Mouse (Mus musculus): ENCODE measurements around the gene Moxd1.
"Not testable (repeated sequence)": the region's sequence is repeated elsewhere in the genome, so short reads cannot be mapped to it uniquely, and the experiment has no call there.

Moxd1 gene

DNA sequence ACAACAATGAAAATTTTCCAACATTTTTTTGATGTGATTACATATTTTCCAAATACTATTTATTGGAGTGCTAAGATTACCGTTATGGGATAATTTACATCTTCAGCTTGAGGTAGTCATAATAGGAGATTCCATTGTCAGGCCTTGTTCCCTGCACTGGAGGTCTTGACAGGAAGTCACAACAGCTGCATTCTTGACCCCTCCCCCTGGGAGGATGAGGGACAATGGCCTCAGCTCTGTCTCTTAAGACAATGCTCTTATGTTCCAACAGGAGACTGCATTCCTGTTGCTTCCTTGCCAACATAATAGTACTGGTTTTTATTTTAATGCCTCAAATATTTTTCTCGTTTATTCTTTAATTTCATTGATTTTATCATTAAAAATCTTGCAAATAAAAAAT is 44.2 kb downstream of the Moxd1 start:
- no peak for DNase-seq (ENCODE audit: inconsistent ontology term)

GRCm38 (mm10) chr10:24271077-24271637 is 47.8 kb downstream of the Moxd1 start:
- DNase-seq (ENCODE audit: inconsistent ontology term), result no peak

DNA sequence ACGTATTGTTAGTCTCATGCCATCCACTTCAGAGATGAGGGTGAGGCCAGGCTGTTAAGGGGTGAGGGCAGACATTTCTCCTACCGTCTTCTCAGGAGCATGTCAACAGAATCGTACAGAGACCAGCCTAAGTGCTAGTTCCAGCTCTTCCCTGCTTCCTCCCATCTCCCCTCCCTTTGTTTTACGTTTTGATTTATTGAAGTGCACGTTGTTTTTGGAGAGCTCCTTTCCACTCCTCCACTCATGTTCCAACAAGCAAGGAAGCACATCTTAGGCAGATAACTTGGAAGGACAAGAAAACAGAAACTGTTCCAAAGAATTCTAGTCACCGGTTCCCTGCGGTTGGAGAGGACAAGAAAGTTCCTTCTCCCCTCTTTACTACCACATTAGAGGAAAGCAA is 52.9 kb downstream of the Moxd1 start:
- no peak for DNase-seq (ENCODE audit: inconsistent ontology term)

GRCm38 (mm10) chr10:24282650-24283049 is 59.3 kb downstream of the Moxd1 start:
- no peak for DNase-seq (ENCODE audit: inconsistent ontology term)

GRCm38 (mm10) chr10:24291611-24292010 is 68.3 kb downstream of the Moxd1 start:
- no peak for DNase-seq (ENCODE audit: inconsistent ontology term)

GRCm38 (mm10) chr10:24292671-24293070 is 69.4 kb downstream of the Moxd1 start:
- no peak for DNase-seq (ENCODE audit: inconsistent ontology term)

GRCm38 (mm10) chr10:24296608-24297007 is 73.3 kb downstream of the Moxd1 start:
- no peak for DNase-seq (ENCODE audit: inconsistent ontology term)

GRCm38 (mm10) chr10:24297792-24298191 is 74.5 kb downstream of the Moxd1 start:
- DNase-seq (ENCODE audit: inconsistent ontology term), result no peak

DNA sequence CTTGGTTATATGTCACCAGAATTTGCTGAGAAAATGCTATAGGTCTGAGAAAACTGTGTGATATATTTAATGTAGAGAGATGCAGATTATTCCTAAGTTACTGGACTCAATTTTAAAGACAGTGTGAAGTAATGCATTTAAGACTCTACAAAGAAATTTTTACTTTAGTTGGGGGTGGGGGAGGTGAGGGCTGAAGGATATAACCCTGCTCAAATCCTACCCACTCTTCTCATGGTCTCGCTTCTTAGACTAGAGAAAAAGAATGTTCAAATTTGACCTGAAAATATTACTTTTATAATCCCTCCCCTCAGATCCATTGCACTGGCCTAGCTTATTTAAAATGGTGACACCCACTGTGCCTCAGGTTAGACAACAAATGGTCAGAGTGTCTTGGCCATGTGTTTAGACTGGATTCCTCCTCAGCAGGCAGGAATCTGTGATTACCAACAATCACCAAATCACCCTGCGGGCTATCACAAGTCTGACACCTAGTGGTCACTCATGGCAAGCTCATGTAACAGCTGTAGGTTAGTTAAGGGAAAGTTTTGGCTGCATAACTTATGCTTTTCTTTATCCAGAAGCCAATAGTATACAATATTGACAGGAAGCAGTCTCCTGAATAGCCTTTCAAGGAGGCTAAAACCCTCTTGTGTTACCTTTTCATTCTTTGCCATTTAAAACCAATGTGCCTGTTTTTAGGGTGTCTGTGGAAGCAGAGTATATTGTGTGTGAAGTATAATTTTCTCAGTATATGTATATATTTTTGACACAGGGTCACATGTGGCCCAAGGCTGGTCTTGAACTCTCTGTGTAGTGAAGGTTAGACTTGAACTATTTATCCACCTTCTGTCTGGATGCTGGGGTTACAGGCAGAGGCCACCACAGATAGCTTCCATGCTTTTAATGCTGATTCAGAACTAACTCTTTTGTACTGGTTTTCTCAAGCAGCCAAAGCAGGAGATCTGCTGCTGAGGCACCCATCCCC is 75.2 kb downstream of the Moxd1 start:
- DNase-seq (ENCODE audit: inconsistent ontology term), result peak; percentile 52

DNA sequence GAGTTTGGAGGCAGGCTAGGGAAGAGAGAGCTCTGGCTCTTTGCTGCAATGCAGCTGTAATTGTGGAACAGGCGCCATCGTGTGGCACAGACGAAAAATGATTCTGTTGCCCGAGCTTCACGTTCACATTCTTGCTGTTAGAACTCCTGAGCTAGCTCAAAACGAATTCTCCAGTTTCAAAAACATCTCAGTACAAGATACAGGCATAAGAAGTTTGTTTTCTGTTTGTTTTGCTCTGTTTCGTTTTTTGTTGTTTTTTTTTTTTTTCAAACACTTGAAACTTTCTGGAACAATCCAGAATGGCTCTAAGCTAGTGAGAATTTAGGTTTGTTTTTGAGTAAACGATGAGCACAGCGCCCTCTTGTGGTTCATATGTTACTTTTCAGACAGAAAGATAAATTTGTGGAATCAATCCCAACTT is 88.9 kb downstream of the Moxd1 start:
- peak; percentile 83 for DNase-seq (ENCODE audit: inconsistent ontology term)

DNA sequence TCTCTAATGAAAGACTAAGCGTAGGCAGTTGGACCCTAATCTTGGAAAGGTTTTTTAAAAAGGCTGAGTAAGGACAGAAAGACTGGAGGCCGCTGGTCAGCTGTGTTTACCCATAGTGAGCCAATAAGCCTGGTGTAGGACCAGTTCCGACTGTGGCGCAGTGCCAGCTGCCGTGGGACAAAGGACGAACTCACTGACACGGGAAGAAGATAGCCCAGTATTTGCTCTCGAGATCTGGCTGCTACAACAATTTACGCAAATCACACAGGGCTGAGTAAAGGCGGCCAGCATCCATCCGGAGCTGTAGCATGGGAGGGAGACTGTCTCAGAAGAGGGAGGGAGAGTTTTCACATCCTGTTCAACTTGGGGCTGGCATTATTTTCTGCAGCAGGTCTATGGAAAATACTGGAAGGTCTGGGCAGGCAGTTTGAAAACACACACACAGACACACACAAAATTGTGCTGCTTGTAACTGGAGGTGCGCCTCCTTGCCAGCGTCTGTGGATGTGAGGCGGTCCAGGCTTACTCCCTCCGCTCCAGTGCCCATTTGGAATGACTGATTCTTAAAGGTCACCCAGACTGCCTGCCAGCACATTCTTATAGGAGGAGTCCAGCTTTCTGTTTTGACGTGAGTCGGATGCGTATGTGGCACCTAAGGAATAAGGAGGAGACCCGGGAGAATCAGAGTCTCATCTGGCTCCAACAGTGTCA is 94.0 kb downstream of the Moxd1 start:
- DNase-seq (ENCODE audit: inconsistent ontology term), result peak; percentile 85

GRCm38 (mm10) chr10:24320326-24320725 is 97.0 kb downstream of the Moxd1 start:
- peak; percentile 56 for DNase-seq (ENCODE audit: inconsistent ontology term)

DNA sequence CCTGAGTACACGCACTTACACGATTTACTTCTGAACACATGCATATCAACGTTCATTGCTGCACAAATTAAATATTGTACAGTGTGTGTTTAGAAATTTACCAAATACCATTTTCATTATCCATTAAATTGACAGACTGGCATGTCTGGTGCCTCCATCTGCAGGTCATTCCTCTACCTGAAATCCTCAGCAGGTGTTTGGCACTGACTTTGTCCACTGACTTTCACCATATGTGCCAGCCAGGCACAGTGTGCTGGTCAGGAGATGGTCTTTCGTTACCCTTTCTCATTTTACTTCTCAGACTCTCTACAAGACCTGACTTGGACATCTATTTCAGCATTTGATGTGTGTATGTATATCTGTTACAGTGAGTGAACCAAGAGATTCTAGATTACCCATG is 99.7 kb downstream of the Moxd1 start:
- no peak for DNase-seq (ENCODE audit: inconsistent ontology term)

GRCm38 (mm10) chr10:24327265-24327664 is 103.9 kb downstream of the Moxd1 start:
- not testable (repeated sequence) for DNase-seq (ENCODE audit: inconsistent ontology term)

- no peak for DNase-seq (ENCODE audit: inconsistent ontology term)
These were observed 109.5 kb downstream of the Moxd1 start for GRCm38 (mm10) chr10:24332799-24333198.

- no peak for DNase-seq (ENCODE audit: inconsistent ontology term)
These were observed 116.4 kb downstream of the Moxd1 start for GRCm38 (mm10) chr10:24339593-24340143.

DNA sequence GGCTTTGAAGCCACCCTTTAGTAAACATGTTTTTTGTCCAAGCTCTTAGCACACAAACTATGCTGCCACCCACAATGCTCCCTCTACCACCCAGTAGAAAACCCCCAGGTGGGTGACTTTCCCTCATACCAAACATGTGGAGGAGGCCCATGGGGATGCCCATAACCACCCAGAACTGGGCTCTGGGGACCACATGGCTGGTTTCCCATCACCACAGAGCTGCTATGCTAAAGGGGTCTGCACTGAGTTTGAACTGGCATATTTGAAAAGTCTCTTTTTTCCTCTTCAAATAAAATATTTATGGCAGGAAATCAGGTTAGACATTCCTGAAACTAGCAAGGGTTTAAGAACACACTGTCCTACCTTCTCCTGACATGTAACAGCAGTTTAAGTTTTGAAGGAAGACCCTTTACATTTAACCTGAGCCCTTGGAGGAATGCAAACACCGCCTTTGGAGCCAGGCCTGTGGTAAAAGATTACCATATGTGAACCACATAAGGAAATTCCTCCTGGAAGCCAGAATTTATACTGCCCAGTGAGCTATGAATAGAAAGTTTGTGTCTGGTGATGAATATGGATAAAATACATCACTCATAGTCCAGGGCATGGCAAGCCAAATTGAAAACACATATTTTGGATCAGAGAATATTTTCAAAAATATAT is 117.4 kb downstream of the Moxd1 start:
- DNase-seq (ENCODE audit: inconsistent ontology term), result no peak

- no peak for DNase-seq (ENCODE audit: inconsistent ontology term)
These were observed 117.9 kb downstream of the Moxd1 start for GRCm38 (mm10) chr10:24341214-24341589.

GRCm38 (mm10) chr10:24343068-24343467 is 119.8 kb downstream of the Moxd1 start:
- DNase-seq (ENCODE audit: inconsistent ontology term), result no peak
